Mouse (Mus musculus): Measurements from ENCODE around the gene Fpr2. TPM values are rescaled to one million over a fixed set of nuclear protein-coding genes. Genes with fewer than 3 reads are reported as not detected.
A peak's percentile ranks its signal among the peaks of the same experiment; 100 is the strongest.
"Not testable (repeated sequence)": the region's sequence is repeated elsewhere in the genome, so short reads cannot be mapped to it uniquely, and the experiment has no call there.

Fpr2 gene
- not detected in 2 replicates for polyA plus RNA-seq (2016; fragmentation: Nextera tagmentation; extraction: Ambion mirVana)

DNA sequence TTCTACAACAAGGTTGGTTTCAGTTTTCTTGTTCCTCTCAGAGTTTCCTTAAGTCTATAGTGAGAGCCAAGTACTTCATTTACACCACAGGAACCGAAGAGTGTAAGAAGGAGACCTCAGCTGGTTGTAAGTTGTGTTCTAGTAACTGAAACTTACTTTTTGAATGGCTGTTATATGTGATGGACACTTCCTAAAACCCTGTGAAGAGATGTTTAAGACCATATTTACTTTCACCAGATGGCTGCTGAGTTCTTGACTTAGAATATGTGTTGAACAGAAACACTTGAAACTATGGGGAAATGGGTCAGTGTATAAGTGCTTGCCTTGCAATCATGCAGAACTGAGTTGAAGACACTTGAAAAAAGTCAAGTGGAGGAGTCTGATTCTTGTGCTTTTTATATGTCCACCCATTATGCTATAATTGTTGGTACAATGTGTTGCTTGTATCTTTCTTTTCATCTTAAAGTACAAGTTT is at the start of gene Fpr2, which contains the start of gene Fpr3:
TSS of gene Fpr2 (plus strand) at position 51 of the 475 bp plus-strand sequence.
TSS of gene Fpr3 (plus strand) at position 79 of the 475 bp plus-strand sequence.
- H3K4me2 ChIP-seq (replicated peaks): no peak within 1 kb of the TSS
- no peak within 1 kb of the TSS for H3K9ac ChIP-seq
- no peaks in the 10 kb centered on the region for H3K9me3 ChIP-seq
- no peak within 1 kb of the TSS for H3K27ac ChIP-seq
- 53% methylated on average over 1 of the region's 1 CpGs for WGBS
- no peaks in the 10 kb centered on the region for H3K4me1 ChIP-seq
- no peaks in the 10 kb centered on the region for H3K36me3 ChIP-seq
- no peak within 1 kb of the TSS for H3K4me3 ChIP-seq
- ATAC-seq (ENCODE audit: insufficient number of reproducible peaks, insufficient read depth, low FRiP score, low TSS enrichment): no peak
- H3K27me3 ChIP-seq: no peaks in the 10 kb centered on the region

DNA sequence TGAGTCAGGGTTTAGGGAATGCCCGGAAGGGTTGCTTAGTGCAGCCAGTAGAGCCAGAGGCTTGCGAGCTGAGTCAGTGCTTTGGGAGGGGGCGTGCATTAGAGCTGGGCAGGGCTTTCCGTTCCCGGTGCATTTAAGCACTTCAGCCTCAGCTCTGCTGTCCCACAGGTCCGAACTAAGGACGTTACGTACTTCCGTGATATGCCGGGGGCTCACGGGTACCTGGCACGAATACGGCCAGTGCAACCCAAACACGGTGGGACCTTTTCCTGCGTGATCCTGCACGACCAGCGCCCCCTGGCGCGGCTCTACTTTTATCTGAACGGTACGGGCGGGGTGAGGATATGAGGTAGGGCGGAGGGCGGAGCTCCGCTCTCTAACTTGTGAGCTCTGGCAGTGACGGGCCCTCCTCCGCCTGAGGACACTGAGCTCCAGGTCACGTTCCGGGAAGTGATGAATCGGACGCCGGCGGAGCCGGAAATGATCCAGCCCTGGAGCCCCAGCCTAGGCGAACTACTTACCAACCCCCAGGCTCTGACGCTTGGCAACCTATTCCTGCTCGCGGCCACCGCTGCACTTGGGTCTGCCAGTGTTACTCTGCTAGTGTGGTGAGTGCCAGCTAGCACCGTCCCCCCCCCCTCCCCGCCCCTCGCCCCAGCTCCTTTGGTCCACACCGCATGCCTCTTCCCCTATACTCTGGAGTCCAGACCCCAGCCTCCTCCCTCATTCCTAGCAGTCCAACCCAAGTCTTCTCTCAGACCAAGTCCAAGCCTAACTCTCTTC is 49.5 kb upstream of the Fpr2 start:
- peak overlapping the region; percentile 63 for H3K4me2 ChIP-seq (replicated peaks)
- peak; percentile 95 for ATAC-seq (ENCODE audit: insufficient number of reproducible peaks, insufficient read depth, low FRiP score, low TSS enrichment)
- H3K4me1 ChIP-seq: peaks cover 51% of the 10 kb centered on the region
- H3K4me3 ChIP-seq: peak overlapping the region; percentile 40
- WGBS: 1% methylated on average over 41 of the region's 43 CpGs
- no peaks in the 10 kb centered on the region for H3K27me3 ChIP-seq
- H3K9me3 ChIP-seq: no peaks in the 10 kb centered on the region
- H3K9ac ChIP-seq: peak overlapping the region; percentile 43
- H3K27ac ChIP-seq: peak overlapping the region; percentile 77
- peaks cover 81% of the 10 kb centered on the region for H3K36me3 ChIP-seq

DNA sequence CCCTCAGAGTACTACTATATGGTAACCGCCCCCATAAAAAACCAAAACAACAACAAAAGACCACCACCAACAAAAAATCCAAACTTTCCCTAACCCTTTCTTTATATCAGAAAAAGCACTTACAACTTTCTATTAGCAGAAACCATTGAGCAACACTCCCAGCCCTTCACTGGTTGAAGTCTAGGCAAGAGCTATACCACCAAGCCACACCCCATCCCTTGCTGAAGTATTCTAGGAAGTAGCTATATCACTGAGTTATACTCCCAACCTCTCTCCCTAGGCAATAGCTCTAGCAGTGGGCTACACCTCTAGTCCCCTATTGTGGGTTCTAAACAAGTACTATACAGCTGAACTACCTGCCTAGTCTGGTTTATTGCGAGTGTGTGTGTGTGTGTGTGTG is 48.3 kb upstream of the Fpr2 start:
- WGBS: 93% methylated on average over 2 of the region's 2 CpGs
- Histone ChIP-seq H3K27ac (no peak overlapping the region), H3K9me3 (no peaks in the 10 kb centered on the region), H3K9ac (no peak overlapping the region), H3K36me3 (peaks cover 76% of the 10 kb centered on the region), H3K4me2 (replicated peaks) (no peak overlapping the region), H3K27me3 (no peaks in the 10 kb centered on the region), H3K4me1 (peaks cover 39% of the 10 kb centered on the region), H3K4me3 (no peak overlapping the region)
- ATAC-seq (ENCODE audit: insufficient number of reproducible peaks, insufficient read depth, low FRiP score, low TSS enrichment): no peak

DNA sequence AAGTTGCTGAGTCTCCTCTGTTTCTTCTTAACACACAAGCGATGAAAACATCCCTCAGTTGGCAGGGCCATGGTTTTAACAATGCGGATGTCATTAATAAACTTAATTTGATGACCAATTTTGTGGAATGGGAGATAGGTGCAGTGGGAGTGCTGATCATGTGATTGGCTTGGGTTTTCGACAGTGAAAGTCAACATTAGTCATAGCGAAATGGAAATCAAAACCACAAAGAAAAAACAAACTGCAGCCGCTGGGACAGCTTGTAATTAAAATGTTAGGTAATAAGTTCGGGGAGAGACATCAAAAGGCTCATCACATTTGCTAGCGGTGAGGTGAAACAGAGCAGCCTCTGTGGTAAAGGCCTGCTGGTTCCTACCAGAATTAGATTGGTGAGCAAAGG is 46.8 kb upstream of the Fpr2 start:
- Histone ChIP-seq H3K4me1 (peaks cover 25% of the 10 kb centered on the region), H3K9me3 (no peaks in the 10 kb centered on the region), H3K36me3 (peaks cover 61% of the 10 kb centered on the region), H3K9ac (no peak overlapping the region), H3K27ac (no peak overlapping the region), H3K4me3 (no peak overlapping the region), H3K4me2 (replicated peaks) (no peak overlapping the region), H3K27me3 (no peaks in the 10 kb centered on the region)
- WGBS: 87% methylated on average over 7 of the region's 7 CpGs
- ATAC-seq (ENCODE audit: insufficient number of reproducible peaks, insufficient read depth, low FRiP score, low TSS enrichment): no peak

DNA sequence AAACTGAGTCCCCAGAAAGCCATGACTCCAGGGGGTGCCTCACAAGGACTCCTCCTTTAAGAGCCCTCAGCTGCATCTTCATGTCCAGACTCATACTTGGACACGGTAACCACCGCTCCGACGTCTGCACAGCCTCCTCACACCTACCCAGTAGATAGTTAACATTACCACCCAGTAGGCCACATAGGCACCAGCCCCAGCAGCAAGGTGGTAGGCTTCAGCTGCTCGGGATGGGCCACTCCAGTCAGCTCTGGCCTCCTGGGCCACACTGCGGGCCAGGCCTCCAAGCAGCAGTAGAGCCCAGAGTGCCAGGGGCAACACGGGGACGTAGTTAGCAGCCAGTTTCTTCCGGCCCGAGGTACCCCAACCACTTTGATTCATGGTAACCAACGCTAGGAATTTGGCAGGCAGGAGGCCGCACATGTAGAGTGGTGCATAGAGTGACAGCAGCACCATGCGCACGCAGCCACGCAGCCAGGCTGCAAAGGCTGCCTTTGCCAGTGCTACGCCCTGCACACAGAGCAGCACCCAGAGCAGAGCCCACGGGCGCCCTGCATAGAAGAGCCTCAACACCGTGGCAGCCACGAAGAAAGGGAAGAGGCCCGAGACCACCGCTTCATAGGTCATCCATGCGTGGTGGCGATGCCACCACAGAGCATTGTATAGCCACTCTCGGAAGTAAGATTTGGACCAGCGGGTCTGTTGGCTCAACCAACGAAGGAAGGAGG is 43.9 kb upstream of the Fpr2 start:
- H3K9ac ChIP-seq: no peak overlapping the region
- H3K27me3 ChIP-seq: no peaks in the 10 kb centered on the region
- no peak overlapping the region for H3K4me2 ChIP-seq (replicated peaks)
- WGBS: 76% methylated on average over 27 of the region's 27 CpGs
- no peak overlapping the region for H3K27ac ChIP-seq
- H3K36me3 ChIP-seq: peaks cover 46% of the 10 kb centered on the region
- H3K4me1 ChIP-seq: peaks cover under 1% of the 10 kb centered on the region; the same call in 1 of the 2 replicates
- no peaks in the 10 kb centered on the region for H3K9me3 ChIP-seq
- peak; percentile 49; the same call in 1 of the 2 replicates for ATAC-seq (ENCODE audit: insufficient number of reproducible peaks, insufficient read depth, low FRiP score, low TSS enrichment)
- H3K4me3 ChIP-seq: no peak overlapping the region

DNA sequence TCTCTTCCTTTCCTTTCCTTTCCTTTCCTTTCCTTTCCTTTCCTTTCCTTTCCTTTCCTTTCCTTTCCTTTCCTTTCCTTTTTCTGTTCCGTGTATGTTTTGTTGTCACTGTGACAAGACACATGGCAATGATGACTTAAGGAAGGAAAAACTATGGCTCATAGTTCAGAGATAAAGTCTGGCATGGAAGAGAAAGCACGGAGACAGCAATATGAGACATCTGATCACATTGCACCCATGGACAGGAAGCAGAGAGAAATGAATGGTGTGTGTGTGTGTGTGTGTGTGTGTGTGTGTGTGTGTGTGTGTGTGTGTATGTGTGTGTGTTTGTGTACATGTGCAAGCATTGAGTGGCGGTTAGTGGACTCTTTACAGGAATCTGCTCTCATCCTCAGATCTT is 43.0 kb upstream of the Fpr2 start:
- 78% methylated on average over 3 of the region's 3 CpGs for WGBS
- H3K36me3 ChIP-seq: peaks cover 41% of the 10 kb centered on the region

DNA sequence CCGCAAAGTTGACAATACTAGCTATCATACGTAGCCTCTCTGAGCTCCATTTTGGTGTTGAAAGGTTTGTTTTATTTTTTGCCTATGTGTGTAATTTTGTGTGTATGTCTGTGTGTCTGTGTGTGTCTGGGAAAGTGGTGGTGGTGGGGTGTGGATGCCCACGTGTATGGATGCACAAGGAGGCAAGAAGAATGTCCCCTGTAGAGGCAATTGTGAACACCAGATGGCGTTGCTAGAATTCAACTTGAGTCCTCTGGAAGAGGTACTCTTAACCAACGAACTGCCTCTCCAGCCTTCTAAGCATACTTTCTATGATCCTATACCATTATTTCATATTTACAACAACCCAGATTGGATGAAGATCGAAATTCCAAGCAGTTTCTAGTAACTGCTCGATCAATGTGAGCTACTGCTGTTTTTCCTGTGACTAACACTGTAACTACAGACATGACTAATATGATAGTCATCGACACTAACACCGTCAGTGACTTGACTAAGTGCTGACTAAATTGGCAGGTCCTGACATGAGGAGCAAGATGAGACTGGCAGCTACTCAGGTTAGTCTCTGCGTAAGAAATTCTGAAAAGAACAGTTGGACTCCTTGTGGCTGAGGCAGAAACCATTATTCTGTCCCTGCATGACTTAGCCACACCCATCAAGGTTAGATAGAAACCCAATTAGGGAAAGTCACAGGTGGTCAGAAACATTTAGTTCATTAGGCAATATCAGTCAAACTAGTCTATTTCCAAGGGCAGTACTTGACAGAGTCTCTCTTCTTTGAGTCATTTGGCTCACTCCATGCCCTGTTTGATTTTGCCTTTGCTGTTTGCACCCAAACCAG is 42.2 kb upstream of the Fpr2 start:
- Histone ChIP-seq H3K9ac (no peak overlapping the region), H3K4me2 (replicated peaks) (no peak overlapping the region), H3K36me3 (peaks cover 34% of the 10 kb centered on the region), H3K4me1 (0 out of 2 replicates have a peak, but pooled peaks cover 4% of the 10 kb centered on the region), H3K27me3 (peaks cover 11% of the 10 kb centered on the region), H3K9me3 (no peaks in the 10 kb centered on the region), H3K27ac (no peak overlapping the region), H3K4me3 (no peak overlapping the region)
- 74% methylated on average over 10 of the region's 10 CpGs for WGBS
- ATAC-seq (ENCODE audit: insufficient number of reproducible peaks, insufficient read depth, low FRiP score, low TSS enrichment): no peak

More for the DNA sequence above, 43.0 kb upstream of the Fpr2 start:
- not testable (repeated sequence) for H3K27ac ChIP-seq; H3K9ac ChIP-seq; H3K4me2 ChIP-seq (replicated peaks); ATAC-seq (ENCODE audit: insufficient number of reproducible peaks, insufficient read depth, low FRiP score, low TSS enrichment); H3K4me1 ChIP-seq; H3K9me3 ChIP-seq; H3K27me3 ChIP-seq; H3K4me3 ChIP-seq

DNA sequence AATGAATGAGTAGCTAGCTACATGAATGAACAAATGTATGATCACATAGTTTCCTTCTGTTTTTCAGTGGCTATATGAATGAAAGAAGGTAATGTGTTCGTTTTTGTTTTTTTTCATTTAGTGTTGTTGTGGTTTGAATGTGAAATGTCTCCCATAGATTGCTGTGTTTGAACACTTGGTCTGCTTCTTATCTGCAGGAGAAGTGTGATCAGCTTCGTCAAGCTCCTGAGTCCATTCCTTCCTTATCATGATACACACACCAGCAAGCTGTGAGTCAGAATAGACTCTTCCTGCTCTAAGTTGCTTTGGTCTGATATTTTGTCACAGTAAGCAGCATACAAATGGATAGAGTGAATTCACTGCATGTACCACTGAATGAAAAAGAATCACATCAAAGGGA is 38.6 kb upstream of the Fpr2 start:
- peaks cover 13% of the 10 kb centered on the region for H3K27me3 ChIP-seq
- 73% methylated on average over 2 of the region's 2 CpGs for WGBS

DNA sequence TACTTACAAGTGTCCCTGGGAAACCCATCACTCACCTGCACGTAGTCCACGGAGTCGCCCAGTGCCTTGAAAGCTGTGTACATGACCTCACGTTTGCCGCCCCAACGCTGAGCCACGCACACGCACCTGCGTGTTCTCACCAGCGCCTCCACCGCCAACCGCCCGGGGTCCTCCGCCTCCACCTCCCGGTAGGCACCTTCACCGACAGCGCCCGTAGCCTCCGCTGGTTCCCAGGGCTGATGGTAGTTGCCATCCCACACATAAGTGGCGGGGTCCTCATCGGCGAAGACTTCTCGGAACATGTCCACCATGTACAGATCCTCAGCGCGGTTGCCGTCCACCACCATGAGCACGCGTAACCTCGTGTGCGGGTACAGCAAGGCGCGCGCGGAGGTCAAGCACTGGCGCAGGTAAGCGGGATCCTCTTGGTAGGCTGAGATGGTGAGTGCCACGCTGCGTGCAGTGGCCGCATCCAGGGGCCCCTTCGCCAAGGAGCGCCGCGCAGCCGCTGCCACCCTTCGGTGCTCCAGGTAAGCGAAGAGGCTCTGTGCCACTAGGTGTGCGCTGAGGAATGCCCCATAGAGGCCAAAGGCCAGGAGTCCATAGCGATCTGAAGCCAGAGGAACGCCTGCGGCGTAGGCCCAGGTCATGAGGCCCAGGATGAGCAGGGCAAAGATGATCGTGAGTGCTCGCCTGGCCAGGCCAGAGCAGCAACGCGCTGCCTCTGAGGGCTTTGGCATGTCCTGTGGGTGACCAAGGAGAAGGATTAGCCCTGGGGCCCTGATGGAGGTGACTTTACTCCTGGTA is 37.5 kb upstream of the Fpr2 start:
- H3K27ac ChIP-seq: no peak overlapping the region
- 19% methylated on average over 55 of the region's 55 CpGs for WGBS
- ATAC-seq (ENCODE audit: insufficient number of reproducible peaks, insufficient read depth, low FRiP score, low TSS enrichment): no peak
- H3K27me3 ChIP-seq: peaks cover 13% of the 10 kb centered on the region
- peak overlapping the region; percentile 19; the same call in 1 of the 2 replicates for H3K4me2 ChIP-seq (replicated peaks)
- 0 out of 2 replicates have a peak overlapping the region, but pooled peaks have one; percentile 24 for H3K9ac ChIP-seq
- no peaks in the 10 kb centered on the region for H3K9me3 ChIP-seq
- H3K4me3 ChIP-seq: no peak overlapping the region
- peaks cover 6% of the 10 kb centered on the region; the same call in 1 of the 2 replicates for H3K36me3 ChIP-seq
- H3K4me1 ChIP-seq: peaks cover 10% of the 10 kb centered on the region

More for the DNA sequence above, 38.6 kb upstream of the Fpr2 start:
- no peak overlapping the region for H3K4me3 ChIP-seq
- no peak overlapping the region for H3K4me2 ChIP-seq (replicated peaks)
- H3K9ac ChIP-seq: no peak overlapping the region
- ATAC-seq (ENCODE audit: insufficient number of reproducible peaks, insufficient read depth, low FRiP score, low TSS enrichment): no peak
- H3K9me3 ChIP-seq: no peaks in the 10 kb centered on the region
- peaks cover 6% of the 10 kb centered on the region; the same call in 1 of the 2 replicates for H3K36me3 ChIP-seq
- 0 out of 2 replicates have a peak, but pooled peaks cover 4% of the 10 kb centered on the region for H3K4me1 ChIP-seq
- H3K27ac ChIP-seq: no peak overlapping the region

DNA sequence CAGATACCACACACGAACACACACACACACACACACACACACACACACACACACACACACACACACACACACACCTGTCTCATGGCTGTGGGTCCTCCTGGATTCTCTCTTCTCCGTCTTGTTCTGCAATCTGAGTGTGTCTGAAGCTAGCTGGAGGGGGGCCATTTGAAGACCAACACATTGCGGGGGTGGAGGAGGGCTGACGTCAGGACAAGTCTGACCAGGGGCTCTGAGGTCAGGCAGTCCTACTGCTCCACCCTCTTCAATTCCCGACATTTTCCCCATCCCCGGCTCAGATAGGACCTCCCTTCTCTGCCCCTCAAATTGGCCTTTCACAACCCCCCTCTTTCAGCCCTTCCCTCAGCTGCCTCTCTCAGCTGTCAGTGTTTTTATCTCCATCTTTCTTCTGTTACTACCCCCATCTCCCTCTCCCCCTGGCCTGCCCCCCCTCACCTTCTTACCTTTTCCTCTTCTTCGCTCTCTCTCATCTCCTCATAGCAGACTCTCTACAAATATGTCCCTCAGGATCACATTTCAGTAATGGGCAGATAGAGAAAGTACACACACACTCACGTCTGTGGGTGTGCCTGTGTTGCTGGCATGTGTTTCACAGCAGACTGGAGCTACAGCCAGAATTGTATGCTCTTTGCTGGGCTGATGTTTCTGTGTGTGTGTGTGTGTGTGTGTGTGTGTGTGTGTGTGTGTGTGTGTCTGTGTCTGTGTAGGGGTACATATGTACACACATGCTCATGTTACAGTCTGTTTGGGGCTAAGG is 32.4 kb upstream of the Fpr2 start, which contains the start of gene Has1:
TSS of gene Has1 (minus strand) at position 142 of the 775 bp plus-strand sequence.
- WGBS: 22% methylated on average over 8 of the region's 8 CpGs
- Histone ChIP-seq H3K4me1 (peaks cover 13% of the 10 kb centered on the region), H3K27me3 (peaks cover 3% of the 10 kb centered on the region), H3K27ac (0 out of 2 replicates have a peak within 1 kb of the TSS, but pooled peaks have one; percentile 17), H3K4me2 (replicated peaks) (peak within 1 kb of the TSS; percentile 9; the same call in 1 of the 2 replicates), H3K9ac (no peak within 1 kb of the TSS), H3K4me3 (no peak within 1 kb of the TSS), H3K36me3 (0 out of 2 replicates have a peak, but pooled peaks cover 6% of the 10 kb centered on the region), H3K9me3 (no peaks in the 10 kb centered on the region)
- peak; percentile 68; the same call in 1 of the 2 replicates for ATAC-seq (ENCODE audit: insufficient number of reproducible peaks, insufficient read depth, low FRiP score, low TSS enrichment)
